Mouse (Mus musculus) heart, embryonic 15.5 days (tissue): ENCODE results near the gene Nectin3. TPM values are rescaled to one million over a fixed set of nuclear protein-coding genes. Genes with fewer than 3 reads are reported as not detected.

ENCODE experiments used
- ATAC-seq: fragments of 200-750 bp; cut with Nextera tagmentation; replicated peaks from 2 replicates; pipeline ENCODE4 v1.8.0; 2017; ENCODE audit warnings: low read depth, moderate TSS enrichment; ENCODE audit not compliant: insufficient number of reproducible peaks, insufficient read depth, low FRiP score
- H3K27ac ChIP-seq: fragments of 300-500 bp; sonication (generic); 2 replicates; pipeline ENCODE4 v1.5.1; 2015; ENCODE audit warnings: mild to moderate bottlenecking, inconsistent platforms
- H3K27me3 ChIP-seq: fragments of 300-500 bp; sonication (generic); 2 replicates; pipeline ENCODE4 v1.6.1; 2015; ENCODE audit warnings: inconsistent platforms
- H3K36me3 ChIP-seq: fragments of 300-500 bp; sonication (generic); 2 replicates; pipeline ENCODE4 v1.6.1; 2015; ENCODE audit warnings: mild to moderate bottlenecking, inconsistent platforms
- H3K4me1 ChIP-seq: fragments of 300-500 bp; sonication (generic); replicated peaks from 2 replicates; pipeline ENCODE4 v1.6.1; 2015; ENCODE audit warnings: inconsistent platforms
- H3K4me2 ChIP-seq: fragments of 300-500 bp; sonication (generic); 2 replicates; pipeline ENCODE4 v1.6.1; 2015; ENCODE audit warnings: inconsistent platforms, mild to moderate bottlenecking, moderate library complexity
- H3K4me3 ChIP-seq: fragments of 300-500 bp; sonication (generic); 2 replicates; pipeline ENCODE4 v1.5.1; 2015; ENCODE audit warnings: mild to moderate bottlenecking, inconsistent platforms
- H3K9ac ChIP-seq: fragments of 300-500 bp; sonication (generic); 2 replicates; pipeline ENCODE4 v1.6.1; 2015; ENCODE audit warnings: mild to moderate bottlenecking, inconsistent platforms
- H3K9me3 ChIP-seq: fragments of 300-500 bp; sonication (generic); replicated peaks from 2 replicates; pipeline ENCODE4 v1.6.1; 2016; ENCODE audit warnings: inconsistent platforms
- WGBS: fragments of 180-500 bp; shearing (Covaris S2); methylation state at CpG from one replicate; pipeline ENCODE4 v1.1.7; 2015; ENCODE audit warnings: mixed read lengths; 5-methylcytosine and 5-hydroxymethylcytosine counted together
- polyA plus RNA-seq: library from polyadenylated mRNA; unstranded; fragments of >200 nt; fragmentation: Nextera tagmentation; extraction: Ambion mirVana; gene quantifications from 2 replicates; pipeline ENCODE4 v1.2.1, GENCODE M21; 2015

Nectin3 gene
- polyA plus RNA-seq, 1 experiment from 2014 or later = 16.1 TPM

- H3K36me3 ChIP-seq = no peaks in the 10 kb centered on the region
- no peaks in the 10 kb centered on the region for H3K27me3 ChIP-seq
- peak overlapping the region; percentile 75 for H3K4me2 ChIP-seq
- 2% methylated on average over 32 of the region's 32 CpGs for WGBS
- peaks cover 22% of the 10 kb centered on the region for H3K4me1 ChIP-seq
- ATAC-seq = no peak; the same call in 1 of the 2 replicates
- H3K27ac ChIP-seq = peak overlapping the region; percentile 98
- H3K4me3 ChIP-seq = peak overlapping the region; percentile 93
- H3K9ac ChIP-seq = peak overlapping the region; percentile 69
- H3K9me3 ChIP-seq = no peaks in the 10 kb centered on the region
These were observed 472 bp downstream of the Nectin3 start for GRCm38 (mm10) chr16:46497686-46498420.

- peaks cover 22% of the 10 kb centered on the region for H3K4me1 ChIP-seq
- ATAC-seq = peak; percentile 96
- peak overlapping the region; percentile 83 for H3K9ac ChIP-seq
- H3K4me3 ChIP-seq = peak overlapping the region; percentile 93
- H3K27me3 ChIP-seq = no peaks in the 10 kb centered on the region
- peak overlapping the region; percentile 75 for H3K4me2 ChIP-seq
- H3K27ac ChIP-seq = peak overlapping the region; percentile 98
- no peaks in the 10 kb centered on the region for H3K9me3 ChIP-seq
- H3K36me3 ChIP-seq = no peaks in the 10 kb centered on the region
- WGBS = under 1% methylated on average over 66 of the region's 78 CpGs
These were observed 1.2 kb downstream of the Nectin3 start for GRCm38 (mm10) chr16:46496889-46497685.

GRCm38 (mm10) chr16:46496031-46496868, 2.1 kb downstream of the Nectin3 start:
- Histone ChIP-seq H3K27ac (peak overlapping the region; percentile 98), H3K4me2 (peak overlapping the region; percentile 75), H3K4me1 (peaks cover 22% of the 10 kb centered on the region), H3K9ac (peak overlapping the region; percentile 83), H3K27me3 (no peaks in the 10 kb centered on the region), H3K36me3 (no peaks in the 10 kb centered on the region), H3K4me3 (peak overlapping the region; percentile 93), H3K9me3 (no peaks in the 10 kb centered on the region)
- ATAC-seq = peak; percentile 7
- under 1% methylated on average over 85 of the region's 96 CpGs for WGBS

- Histone ChIP-seq H3K4me1 (peaks cover 22% of the 10 kb centered on the region), H3K27ac (peak overlapping the region; percentile 98; the same call in 1 of the 2 replicates), H3K4me2 (peak overlapping the region; percentile 75), H3K27me3 (no peaks in the 10 kb centered on the region), H3K9ac (peak overlapping the region; percentile 83), H3K9me3 (no peaks in the 10 kb centered on the region), H3K4me3 (peak overlapping the region; percentile 93), H3K36me3 (no peaks in the 10 kb centered on the region)
- no peak for ATAC-seq
- WGBS = 11% methylated on average over 3 of the region's 3 CpGs
These were observed 3.1 kb downstream of the Nectin3 start for GRCm38 (mm10) chr16:46495201-46495600.

- H3K27ac ChIP-seq = no peak overlapping the region
- no peaks in the 10 kb centered on the region for H3K36me3 ChIP-seq
- H3K9me3 ChIP-seq = no peaks in the 10 kb centered on the region
- H3K4me1 ChIP-seq = peaks cover under 1% of the 10 kb centered on the region; the same call in 1 of the 2 replicates
- no peaks in the 10 kb centered on the region for H3K27me3 ChIP-seq
- H3K9ac ChIP-seq = no peak overlapping the region
- no peak for ATAC-seq
- no peak overlapping the region for H3K4me3 ChIP-seq
- no peak overlapping the region for H3K4me2 ChIP-seq
- WGBS = 50% methylated on average over 3 of the region's 3 CpGs
These were observed 10.8 kb downstream of the Nectin3 start for GRCm38 (mm10) chr16:46487436-46488097.

GRCm38 (mm10) chr16:46477336-46477735, 21.0 kb downstream of the Nectin3 start:
- H3K27ac ChIP-seq = no peak overlapping the region
- no peaks in the 10 kb centered on the region for H3K36me3 ChIP-seq
- no peak overlapping the region for H3K4me3 ChIP-seq
- peaks cover 2% of the 10 kb centered on the region for H3K4me1 ChIP-seq
- no peak overlapping the region for H3K4me2 ChIP-seq
- ATAC-seq = no peak
- H3K9ac ChIP-seq = no peak overlapping the region
- WGBS = 61% methylated on average over 3 of the region's 3 CpGs
- H3K27me3 ChIP-seq = no peaks in the 10 kb centered on the region
- H3K9me3 ChIP-seq = no peaks in the 10 kb centered on the region

GRCm38 (mm10) chr16:46451421-46451820, 46.9 kb downstream of the Nectin3 start:
- Histone ChIP-seq H3K36me3 (peaks cover 15% of the 10 kb centered on the region; the same call in 1 of the 2 replicates), H3K9ac (no peak overlapping the region), H3K27me3 (no peaks in the 10 kb centered on the region), H3K27ac (no peak overlapping the region), H3K9me3 (no peaks in the 10 kb centered on the region), H3K4me2 (no peak overlapping the region), H3K4me1 (no peaks in the 10 kb centered on the region), H3K4me3 (no peak overlapping the region)
- 79% methylated on average over 3 of the region's 3 CpGs for WGBS
- no peak for ATAC-seq

- H3K9me3 ChIP-seq = no peaks in the 10 kb centered on the region
- no peaks in the 10 kb centered on the region for H3K4me1 ChIP-seq
- no peak overlapping the region for H3K4me2 ChIP-seq
- ATAC-seq = no peak
- H3K36me3 ChIP-seq = peaks cover 9% of the 10 kb centered on the region; the same call in 1 of the 2 replicates
- no peaks in the 10 kb centered on the region for H3K27me3 ChIP-seq
- H3K9ac ChIP-seq = no peak overlapping the region
- no peak overlapping the region for H3K4me3 ChIP-seq
- 91% methylated on average over 6 of the region's 6 CpGs for WGBS
- H3K27ac ChIP-seq = no peak overlapping the region
These were observed 49.3 kb downstream of the Nectin3 start for GRCm38 (mm10) chr16:46449013-46449412.

GRCm38 (mm10) chr16:46431317-46431716, 67.0 kb downstream of the Nectin3 start:
- Histone ChIP-seq H3K4me2 (no peak overlapping the region), H3K9me3 (no peaks in the 10 kb centered on the region), H3K27ac (no peak overlapping the region), H3K36me3 (peaks cover 10% of the 10 kb centered on the region; the same call in 1 of the 2 replicates), H3K4me3 (no peak overlapping the region), H3K27me3 (no peaks in the 10 kb centered on the region), H3K4me1 (no peaks in the 10 kb centered on the region), H3K9ac (no peak overlapping the region)
- 76% methylated on average over 5 of the region's 5 CpGs for WGBS
- no peak for ATAC-seq

- Histone ChIP-seq H3K4me3 (no peak overlapping the region), H3K27ac (no peak overlapping the region), H3K36me3 (peaks cover 7% of the 10 kb centered on the region), H3K4me1 (no peaks in the 10 kb centered on the region; the same call in 1 of the 2 replicates), H3K27me3 (no peaks in the 10 kb centered on the region), H3K4me2 (no peak overlapping the region), H3K9me3 (no peaks in the 10 kb centered on the region), H3K9ac (no peak overlapping the region)
- WGBS = 82% methylated on average over 3 of the region's 3 CpGs
- ATAC-seq = no peak
These were observed 82.1 kb downstream of the Nectin3 start for GRCm38 (mm10) chr16:46416177-46416576.
